Mouse (Mus musculus) thymus, postnatal 0 days (tissue): ENCODE data around the gene Tcte2. TPM values are rescaled to one million over a fixed set of nuclear protein-coding genes. Genes with fewer than 3 reads are reported as not detected.

Source experiments
- DNase-seq: peaks from one replicate; pipeline ENCODE4 v3.0.0-alpha.2; 2015; ENCODE audit warnings: low spot score
- polyA plus RNA-seq: library from polyadenylated mRNA; unstranded; fragments of >200 nt; fragmentation: Nextera tagmentation; extraction: Ambion mirVana; gene quantifications from 2 replicates; pipeline ENCODE4 v1.2.1, GENCODE M21; 2015

The Tcte2 gene
- polyA plus RNA-seq, 1 experiment from 2014 or later = 0.77 TPM

GRCm38 (mm10) chr17:13721372-13721771, 40.3 kb downstream of the Tcte2 start:
- DNase-seq = no peak

GRCm38 (mm10) chr17:13720187-13720586, 41.4 kb downstream of the Tcte2 start:
- no peak for DNase-seq

GRCm38 (mm10) chr17:13717428-13717827, 44.2 kb downstream of the Tcte2 start:
- no peak for DNase-seq

- no peak for DNase-seq
These were observed 45.3 kb downstream of the Tcte2 start for GRCm38 (mm10) chr17:13716336-13716735.

GRCm38 (mm10) chr17:13715511-13715910, 46.1 kb downstream of the Tcte2 start:
- peak; percentile 72 for DNase-seq

- no peak for DNase-seq
These were observed 47.0 kb downstream of the Tcte2 start for GRCm38 (mm10) chr17:13714654-13715053.

GRCm38 (mm10) chr17:13714128-13714527, 47.5 kb downstream of the Tcte2 start:
- no peak for DNase-seq

GRCm38 (mm10) chr17:13712518-13712917, 49.1 kb downstream of the Tcte2 start:
- DNase-seq = no peak

GRCm38 (mm10) chr17:13712116-13712515, 49.5 kb downstream of the Tcte2 start:
- DNase-seq = no peak

- no peak for DNase-seq
These were observed 50.5 kb downstream of the Tcte2 start for GRCm38 (mm10) chr17:13711173-13711572.

- DNase-seq = no peak
These were observed 56.1 kb downstream of the Tcte2 start for GRCm38 (mm10) chr17:13705481-13705921.

- no peak for DNase-seq
These were observed 57.9 kb downstream of the Tcte2 start for GRCm38 (mm10) chr17:13703611-13704320.

- no peak for DNase-seq
These were observed 61.3 kb downstream of the Tcte2 start for GRCm38 (mm10) chr17:13700131-13701016.

- DNase-seq = no peak
These were observed 61.9 kb downstream of the Tcte2 start for GRCm38 (mm10) chr17:13699716-13700115.

- DNase-seq = no peak
These were observed 63.4 kb downstream of the Tcte2 start for GRCm38 (mm10) chr17:13698194-13698593.

GRCm38 (mm10) chr17:13697646-13698045, 64.0 kb downstream of the Tcte2 start:
- DNase-seq = no peak

- no peak for DNase-seq
These were observed 65.7 kb downstream of the Tcte2 start for GRCm38 (mm10) chr17:13695881-13696280.

GRCm38 (mm10) chr17:13695211-13695610, 66.4 kb downstream of the Tcte2 start:
- no peak for DNase-seq

GRCm38 (mm10) chr17:13694181-13694580, 67.4 kb downstream of the Tcte2 start:
- DNase-seq = no peak

GRCm38 (mm10) chr17:13687656-13688055, 74.0 kb downstream of the Tcte2 start:
- no peak for DNase-seq

- no peak for DNase-seq
These were observed 74.5 kb downstream of the Tcte2 start for GRCm38 (mm10) chr17:13687086-13687485.

GRCm38 (mm10) chr17:13685621-13686020, 76.0 kb downstream of the Tcte2 start:
- no peak for DNase-seq
